Mouse (Mus musculus) bone marrow, adult 2 months (tissue): ENCODE results near the gene Svs1.

Source experiments
- CTCF ChIP-seq: fragments of 200-500 bp; IDR thresholded peaks from 2 replicates; pipeline ENCODE4 v1.5.1; 2011; ENCODE audit warnings: low read length, control low read depth; ENCODE audit not compliant: control insufficient read depth, insufficient read depth
- POLR2A ChIP-seq: fragments of 200-500 bp; IDR thresholded peaks from 2 replicates; pipeline ENCODE4 v1.6.1; 2011; ENCODE audit warnings: low read depth, mild to moderate bottlenecking, control low read depth, low read length, borderline replicate concordance; ENCODE audit not compliant: control insufficient read depth

DNA sequence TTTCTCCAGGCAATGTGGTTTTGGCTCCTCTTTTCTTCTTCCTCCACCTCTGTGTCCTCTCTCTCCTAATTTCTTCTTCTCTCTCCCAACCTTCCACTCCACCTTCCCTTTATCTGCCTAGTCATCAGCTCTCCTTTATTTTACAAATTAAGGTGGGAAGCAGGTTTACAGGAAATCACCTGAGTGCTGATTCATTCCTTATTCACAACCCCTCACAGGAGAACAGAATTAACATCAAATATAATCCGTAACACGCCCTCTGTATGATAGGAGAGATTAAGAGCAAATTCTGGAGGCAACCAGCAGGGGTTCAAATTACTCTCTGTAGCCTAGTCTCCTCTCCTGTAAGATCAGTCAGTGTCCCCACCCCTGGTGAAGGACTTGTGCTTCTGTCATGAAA, 35.7 kb downstream of the Svs1 start:
- no peak for TF ChIP-seq POLR2A
- no peak for TF ChIP-seq CTCF
